Mouse (Mus musculus): ENCODE results near the gene Dusp5. TPM values are rescaled to one million over a fixed set of nuclear protein-coding genes. Genes with fewer than 3 reads are reported as not detected.

Gene Dusp5
- polyA plus RNA-seq (2014; fragmentation: Illumina TruSeq; extraction: RNeasy Lipid Tissue Mini Kit (QIAGEN cat#74804); ENCODE audit: low read depth, low replicate concordance) = 1.8 TPM

DNA sequence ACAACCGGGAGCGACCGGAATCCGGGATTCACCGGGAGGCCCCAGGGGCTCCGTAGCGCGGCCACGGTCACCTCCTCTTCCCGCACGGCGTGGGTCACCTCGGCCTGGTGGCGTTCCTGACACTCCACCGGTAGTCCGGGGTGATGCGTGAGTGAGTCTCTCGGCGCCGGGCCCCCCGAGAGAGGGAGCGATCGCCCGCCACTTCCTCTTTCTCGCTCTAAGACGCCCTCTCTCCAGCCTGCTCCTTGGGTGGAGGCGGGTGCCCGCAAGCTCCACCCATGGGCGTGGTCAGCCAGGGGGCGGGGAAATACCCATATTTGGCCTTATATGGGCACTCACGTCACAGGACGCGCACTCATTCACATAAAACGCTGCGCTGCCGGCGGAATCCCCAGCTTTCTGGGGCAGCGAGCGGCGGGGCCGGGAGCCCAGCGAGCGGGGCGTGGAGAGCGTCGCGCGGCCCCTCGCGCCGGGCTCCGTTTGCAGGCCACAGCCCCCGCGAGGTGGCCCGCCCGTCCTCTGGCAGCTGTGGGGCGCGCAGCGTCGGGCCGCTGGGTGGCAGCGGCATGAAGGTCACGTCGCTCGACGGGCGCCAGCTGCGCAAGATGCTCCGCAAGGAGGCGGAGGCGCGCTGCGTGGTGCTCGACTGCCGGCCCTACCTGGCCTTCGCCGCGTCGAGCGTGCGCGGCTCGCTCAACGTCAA lies at the start of gene Dusp5:
TSS of gene Dusp5 (plus strand) at position 358 of the 703 bp plus-strand sequence.

DNA sequence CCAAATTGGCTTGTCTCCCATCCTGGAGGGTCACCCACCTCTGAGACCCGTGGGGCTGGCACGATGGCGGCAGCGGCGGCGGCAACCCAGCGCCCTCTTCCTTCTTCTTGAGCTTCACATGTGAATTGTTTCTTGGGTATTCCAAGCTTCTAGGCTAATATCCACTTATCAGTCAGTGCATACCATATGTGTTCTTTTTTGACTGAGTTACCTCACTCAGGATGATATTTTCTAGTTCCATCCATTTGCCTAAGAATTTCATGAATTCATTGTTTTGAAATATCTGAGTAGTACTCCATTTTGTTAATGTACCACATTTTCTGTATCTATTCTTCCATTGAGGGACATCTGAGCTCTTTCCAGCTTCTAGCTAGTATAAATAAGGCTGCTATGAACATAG lies 60.1 kb downstream of the Dusp5 start, which contains the start of gene Nutf2-ps1:
TSS of gene Nutf2-ps1 (minus strand) at position 101 of the 400 bp plus-strand sequence.

Other genes starting within 250 kb of the Dusp5 start
- gene Mxi1, start 218.6 kb upstream of the Dusp5 start, polyA plus RNA-seq (2014; fragmentation: Illumina TruSeq; extraction: RNeasy Lipid Tissue Mini Kit (QIAGEN cat#74804); ENCODE audit: low read depth, low replicate concordance) = 93.1 TPM
- not detected for gene Gm10197, start 157.3 kb upstream of the Dusp5 start, polyA plus RNA-seq (2014; fragmentation: Illumina TruSeq; extraction: RNeasy Lipid Tissue Mini Kit (QIAGEN cat#74804); ENCODE audit: low read depth, low replicate concordance)
- 87.6 TPM for gene Smndc1, start 138.5 kb upstream of the Dusp5 start, polyA plus RNA-seq (2014; fragmentation: Illumina TruSeq; extraction: RNeasy Lipid Tissue Mini Kit (QIAGEN cat#74804); ENCODE audit: low read depth, low replicate concordance)
- 13.0 TPM for gene Nutf2-ps1, start 60.0 kb downstream of the Dusp5 start, polyA plus RNA-seq (2014; fragmentation: Illumina TruSeq; extraction: RNeasy Lipid Tissue Mini Kit (QIAGEN cat#74804); ENCODE audit: low read depth, low replicate concordance)
- 110 TPM for gene Smc3, start 71.3 kb downstream of the Dusp5 start, polyA plus RNA-seq (2014; fragmentation: Illumina TruSeq; extraction: RNeasy Lipid Tissue Mini Kit (QIAGEN cat#74804); ENCODE audit: low read depth, low replicate concordance)
- 0.66 TPM for gene Rbm20, start 148.2 kb downstream of the Dusp5 start, polyA plus RNA-seq (2014; fragmentation: Illumina TruSeq; extraction: RNeasy Lipid Tissue Mini Kit (QIAGEN cat#74804); ENCODE audit: low read depth, low replicate concordance)